Mouse (Mus musculus) kidney, postnatal 0 days (tissue): ENCODE measurements around the gene Jade1. TPM values are rescaled to one million over a fixed set of nuclear protein-coding genes. Genes with fewer than 3 reads are reported as not detected.

Source experiments
- ATAC-seq: fragments of 200-750 bp; cut with Nextera tagmentation; replicated peaks from 2 replicates; pipeline ENCODE4 v1.8.0; 2017; ENCODE audit warnings: low read depth, moderate number of reproducible peaks, moderate TSS enrichment, moderate library complexity; ENCODE audit not compliant: low FRiP score
- DNase-seq: peaks from one replicate; pipeline ENCODE4 v3.0.0-alpha.2; 2016; ENCODE audit warnings: low spot score
- H3K27ac ChIP-seq: fragments of 300-500 bp; sonication (generic); 2 replicates; pipeline ENCODE4 v1.5.1; 2014; ENCODE audit warnings: mild to moderate bottlenecking
- H3K27me3 ChIP-seq: fragments of 300-500 bp; sonication (generic); 2 replicates; pipeline ENCODE4 v1.6.1; 2014; ENCODE audit warnings: low read length, mixed read lengths; ENCODE audit not compliant: insufficient read depth
- H3K36me3 ChIP-seq: fragments of 300-500 bp; sonication (generic); 2 replicates; pipeline ENCODE4 v1.6.1; 2014; ENCODE audit warnings: low read length, mixed read lengths; ENCODE audit not compliant: insufficient read depth
- H3K4me1 ChIP-seq: fragments of 300-500 bp; sonication (generic); replicated peaks from 2 replicates; pipeline ENCODE4 v1.6.1; 2014; ENCODE audit warnings: antibody characterized with exemption, low read length, mixed read lengths; ENCODE audit not compliant: insufficient read depth
- H3K4me2 ChIP-seq: fragments of 300-500 bp; sonication (generic); 2 replicates; pipeline ENCODE4 v1.6.1; 2014; ENCODE audit warnings: mild to moderate bottlenecking, low read length, moderate library complexity, mixed read lengths
- H3K4me3 ChIP-seq: fragments of 300-500 bp; sonication (generic); replicated peaks from 2 replicates; pipeline ENCODE4 v1.5.1; 2014; ENCODE audit warnings: low read depth, low read length
- H3K9ac ChIP-seq: fragments of 300-500 bp; sonication (generic); 2 replicates; pipeline ENCODE4 v1.6.1; 2014; ENCODE audit warnings: low read depth, low read length
- H3K9me3 ChIP-seq: fragments of 300-500 bp; sonication (generic); replicated peaks from 2 replicates; pipeline ENCODE4 v1.6.1; 2016; ENCODE audit warnings: low read length, inconsistent platforms, mixed read lengths
- CTCF ChIP-seq: IDR thresholded peaks from 2 replicates; pipeline ENCODE4 v1.5.1; 2016; ENCODE audit warnings: antibody characterized with exemption, low read depth, mild to moderate bottlenecking, moderate library complexity
- WGBS: fragments of 180-500 bp; shearing (Covaris S2); extraction: QIAGEN DNeasy Blood & Tissue Kit; methylation state at CpG from one replicate; pipeline ENCODE4 v1.1.7; 2014; 5-methylcytosine and 5-hydroxymethylcytosine counted together
- polyA plus RNA-seq: library from polyadenylated mRNA; unstranded; fragments of >200 nt; fragmentation: Nextera tagmentation; extraction: Ambion mirVana; gene quantifications from 2 replicates; pipeline ENCODE4 v1.2.1, GENCODE M21; 2015

The Jade1 gene
- polyA plus RNA-seq, 1 experiment from 2014 or later = 25.4 TPM

DNA sequence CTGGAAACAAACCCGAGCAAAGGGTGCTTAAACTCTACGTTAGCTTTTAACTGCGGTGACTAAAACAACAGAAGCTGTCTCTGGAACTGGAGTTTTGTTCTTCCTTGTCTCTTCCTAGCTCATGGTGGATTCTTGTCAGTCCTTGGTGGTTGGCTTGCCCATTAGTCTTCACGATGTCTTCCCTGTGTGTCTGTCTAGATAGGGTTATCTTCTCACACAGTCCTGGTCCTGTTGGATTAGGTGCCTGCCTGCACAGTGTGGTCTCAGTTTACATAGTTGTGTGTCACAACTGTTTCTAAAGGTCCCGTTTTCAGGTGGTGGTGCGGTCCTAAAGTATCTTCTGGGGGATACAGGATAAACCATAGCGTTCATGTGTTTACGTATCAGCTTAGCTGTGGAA, 41.5 kb downstream of the Jade1 start:
- Histone ChIP-seq H3K9ac (no peak overlapping the region), H3K4me3 (no peak overlapping the region), H3K27ac (no peak overlapping the region), H3K4me2 (no peak overlapping the region), H3K4me1 (no peaks in the 10 kb centered on the region), H3K27me3 (no peaks in the 10 kb centered on the region), H3K36me3 (peaks cover 45% of the 10 kb centered on the region), H3K9me3 (no peaks in the 10 kb centered on the region)
- WGBS = 94% methylated on average over 8 of the region's 8 CpGs
- no peak for TF ChIP-seq CTCF
- ATAC-seq (no peak), DNase-seq (no peak)

DNA sequence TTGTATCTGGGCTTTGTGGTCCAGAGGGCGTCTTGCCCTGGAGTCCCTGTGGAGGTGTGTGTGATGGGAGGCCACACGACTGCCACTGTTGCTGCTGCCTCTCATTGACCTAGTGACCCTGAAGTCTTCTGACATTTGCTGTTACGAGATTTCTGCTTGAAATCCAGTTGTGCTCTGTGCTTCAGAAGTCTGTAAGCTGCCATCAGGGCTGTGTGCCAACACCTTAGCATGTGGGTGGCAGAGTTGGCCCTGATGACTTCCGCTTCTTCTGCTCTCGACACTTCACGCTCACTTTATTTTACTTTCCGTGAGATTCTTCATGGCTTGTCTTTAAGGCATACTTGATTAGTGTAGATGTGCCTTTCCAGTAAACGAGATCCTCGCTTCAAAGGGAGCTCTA, 42.9 kb downstream of the Jade1 start:
- ATAC-seq (no peak), DNase-seq (no peak)
- TF ChIP-seq CTCF = no peak
- Histone ChIP-seq H3K36me3 (peaks cover 44% of the 10 kb centered on the region), H3K9ac (no peak overlapping the region), H3K4me2 (no peak overlapping the region), H3K27me3 (no peaks in the 10 kb centered on the region), H3K27ac (no peak overlapping the region), H3K4me1 (no peaks in the 10 kb centered on the region), H3K4me3 (no peak overlapping the region), H3K9me3 (no peaks in the 10 kb centered on the region)
- WGBS = 79% methylated on average over 9 of the region's 9 CpGs

GRCm38 (mm10) chr3:41599226-41599625, 43.7 kb downstream of the Jade1 start:
- 92% methylated on average over 10 of the region's 10 CpGs for WGBS
- H3K27ac ChIP-seq = no peak overlapping the region
- no peak overlapping the region for H3K4me2 ChIP-seq
- ATAC-seq = no peak
- H3K4me1 ChIP-seq = no peaks in the 10 kb centered on the region
- TF ChIP-seq CTCF = no peak
- DNase-seq = no peak
- no peaks in the 10 kb centered on the region for H3K27me3 ChIP-seq
- no peaks in the 10 kb centered on the region for H3K9me3 ChIP-seq
- H3K9ac ChIP-seq = no peak overlapping the region
- peaks cover 36% of the 10 kb centered on the region for H3K36me3 ChIP-seq
- H3K4me3 ChIP-seq = no peak overlapping the region

DNA sequence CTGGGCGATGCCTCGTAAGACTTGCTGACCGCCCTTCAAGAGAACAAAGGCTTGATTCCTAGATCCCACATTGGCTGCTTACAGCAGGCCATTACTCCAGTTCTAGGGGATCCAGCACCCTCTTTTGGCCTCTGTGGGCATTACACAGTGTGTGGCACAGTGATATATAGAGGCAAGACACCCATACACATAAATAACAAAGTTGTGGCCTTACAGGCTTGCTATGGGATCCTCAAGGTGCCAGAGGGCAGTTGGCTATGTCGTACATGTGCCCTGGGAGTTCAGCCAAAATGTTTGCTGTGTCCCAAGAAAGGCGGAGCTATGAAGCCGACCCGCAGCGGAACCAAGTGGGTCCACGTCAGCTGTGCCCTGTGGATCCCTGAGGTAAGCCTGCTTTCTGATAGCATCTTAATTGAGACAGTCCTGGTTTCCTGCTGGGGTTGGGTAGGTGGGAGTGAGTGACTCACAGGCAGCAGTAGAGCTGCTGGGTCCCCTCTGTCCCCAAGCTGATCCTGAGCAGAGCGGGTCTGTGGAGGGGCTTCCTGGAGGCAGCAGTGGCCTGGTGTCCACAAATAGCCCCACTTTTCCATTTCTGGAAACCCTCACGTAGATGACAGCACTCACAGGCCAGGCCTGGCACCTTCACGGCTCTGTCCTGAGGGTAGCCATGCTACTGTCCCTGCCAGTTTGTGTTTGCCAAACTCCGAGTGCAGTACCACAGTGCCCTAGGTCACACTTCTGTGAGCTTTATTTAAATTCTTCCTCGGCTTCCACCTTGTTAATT, 44.5 kb downstream of the Jade1 start:
- peak; percentile 57 for DNase-seq
- Histone ChIP-seq H3K27me3 (no peaks in the 10 kb centered on the region), H3K9ac (no peak overlapping the region), H3K27ac (no peak overlapping the region), H3K4me1 (no peaks in the 10 kb centered on the region), H3K36me3 (peaks cover 36% of the 10 kb centered on the region), H3K4me3 (no peak overlapping the region), H3K9me3 (no peaks in the 10 kb centered on the region), H3K4me2 (no peak overlapping the region)
- ATAC-seq = peak; percentile 40; the same call in 1 of the 2 replicates
- TF ChIP-seq CTCF = peak; percentile 74
- 78% methylated on average over 14 of the region's 14 CpGs for WGBS

- ATAC-seq (no peak), DNase-seq (no peak)
- no peak overlapping the region for H3K4me3 ChIP-seq
- no peak overlapping the region for H3K9ac ChIP-seq
- H3K4me2 ChIP-seq = no peak overlapping the region
- no peaks in the 10 kb centered on the region for H3K4me1 ChIP-seq
- H3K9me3 ChIP-seq = no peaks in the 10 kb centered on the region
- no peak overlapping the region for H3K27ac ChIP-seq
- 81% methylated on average over 9 of the region's 9 CpGs for WGBS
- no peaks in the 10 kb centered on the region for H3K27me3 ChIP-seq
- peaks cover 37% of the 10 kb centered on the region for H3K36me3 ChIP-seq
- no peak for TF ChIP-seq CTCF
Measured at GRCm38 (mm10) chr3:41601226-41602020, 45.9 kb downstream of the Jade1 start.

- H3K36me3 ChIP-seq = peaks cover 29% of the 10 kb centered on the region; the same call in 1 of the 2 replicates
- 0 out of 2 replicates have a peak overlapping the region, but pooled peaks have one; percentile 20 for H3K27ac ChIP-seq
- no peaks in the 10 kb centered on the region for H3K4me1 ChIP-seq
- no peak for TF ChIP-seq CTCF
- no peak overlapping the region for H3K9ac ChIP-seq
- ATAC-seq (no peak), DNase-seq (peak; percentile 51)
- H3K27me3 ChIP-seq = no peaks in the 10 kb centered on the region
- no peaks in the 10 kb centered on the region for H3K9me3 ChIP-seq
- no peak overlapping the region for H3K4me2 ChIP-seq
- H3K4me3 ChIP-seq = no peak overlapping the region
- WGBS = 35% methylated on average over 10 of the region's 10 CpGs
Measured at GRCm38 (mm10) chr3:41602933-41603332, 47.4 kb downstream of the Jade1 start.
